Mouse (Mus musculus): ENCODE results near the gene Cfl1.
A peak's percentile ranks its signal among the peaks of the same experiment; 100 is the strongest.

The Cfl1 gene

GRCm38 (mm10) chr19:5529325-5530137, 39.3 kb downstream of the Cfl1 start:
- DNase-seq (ENCODE audit: low spot score in 2 of 2): peak; percentile 95

- DNase-seq (ENCODE audit: low spot score in 2 of 2): no peak
Observed at GRCm38 (mm10) chr19:5530138-5530524, 39.9 kb downstream of the Cfl1 start.

- DNase-seq (ENCODE audit: low spot score in 2 of 2): no peak
Observed at GRCm38 (mm10) chr19:5532520-5532919, 42.3 kb downstream of the Cfl1 start.

- DNase-seq (ENCODE audit: low spot score in 2 of 2): no peak
Observed at GRCm38 (mm10) chr19:5538786-5539185, 48.5 kb downstream of the Cfl1 start.

- no peak for DNase-seq (ENCODE audit: low spot score in 2 of 2)
Observed at GRCm38 (mm10) chr19:5543362-5543761, 53.1 kb downstream of the Cfl1 start.

GRCm38 (mm10) chr19:5544031-5544430, 53.8 kb downstream of the Cfl1 start:
- no peak for DNase-seq (ENCODE audit: low spot score in 2 of 2)

All from right cerebral cortex, adult 2 months (tissue).